Mouse (Mus musculus) bone marrow, adult 2 months (tissue): Measurements from ENCODE around the gene Anks1b.

Experiments
- CTCF ChIP-seq: fragments of 200-500 bp; IDR thresholded peaks from 2 replicates; pipeline ENCODE4 v1.5.1; 2011; ENCODE audit warnings: low read length, control low read depth; ENCODE audit not compliant: control insufficient read depth, insufficient read depth
- POLR2A ChIP-seq: fragments of 200-500 bp; IDR thresholded peaks from 2 replicates; pipeline ENCODE4 v1.6.1; 2011; ENCODE audit warnings: low read depth, mild to moderate bottlenecking, control low read depth, low read length, borderline replicate concordance; ENCODE audit not compliant: control insufficient read depth

- TF ChIP-seq POLR2A (no peak), CTCF (no peak)
Measured at GRCm38 (mm10) chr10:90329781-90330180, 456.5 kb downstream of the Anks1b start.
